In genomic region chr17:86909733-86910495, GRCm38 (mm10) we compare ENCODE assay signal across 9 mouse cellular contexts. TPM values are rescaled to one million over a fixed set of nuclear protein-coding genes. Genes with fewer than 3 reads are reported as not detected.
DNase-seq lines count a peak whose midpoint lies in the region; ATAC-seq and TF ChIP-seq lines count a peak whose summit lies in the region.
"Had no signal": no experiment of that assay in that cellular context is flagged by ENCODE, and none has a peak within 500 bp of the region (broad histone marks: within the 10 kb centered on the region; RNA-seq: fewer than 3 reads in every experiment).

No protein-coding gene starts in this region.

- no peaks in the 10 kb centered on the region for H3K79me2 ChIP-seq in heart, adult 2 months (replicated peaks; ENCODE audit: control insufficient read depth, insufficient read depth, low read length)

- DNase-seq in heart, adult 2 months, result peak in 1 of 2 experiments; percentile 46
- DNase-seq in 3134 (ENCODE audit: extremely low read depth, insufficient read length, low spot score), result peak; percentile 58
- peak; percentile 67 for DNase-seq in MN1 (ENCODE audit: low spot score)
- DNase-seq in heart, postnatal 4 days, result peak; percentile 64
- DNase-seq in midbrain, postnatal 0 days (ENCODE audit: low spot score), result peak; percentile 70
- no peak for DNase-seq in spleen, postnatal 10 days (ENCODE audit: low spot score in 2 of 2)

- no peak overlapping the region for H3K4me2 ChIP-seq in heart, embryonic 12.5 days
- no peak overlapping the region for H3K4me2 ChIP-seq in midbrain, postnatal 0 days (ENCODE audit: low read depth, low read length, poor library complexity, severe bottlenecking)
- H3K4me2 ChIP-seq: neural tube, embryonic 13.5 days had no signal

- TF ChIP-seq POLR2A in heart, adult 2 months (IDR thresholded peaks at IDR 0.05; ENCODE audit: insufficient read depth, low read depth, low read length), result no peak

- TF ChIP-seq CTCF in heart, adult 2 months (IDR thresholded peaks at IDR 0.05), result peak; percentile 67
- peak; percentile 87 for TF ChIP-seq CTCF in midbrain, postnatal 0 days (IDR thresholded peaks at IDR 0.05)

- H3K27ac ChIP-seq in heart, adult 2 months, result no peak overlapping the region
- H3K27ac ChIP-seq in heart, embryonic 12.5 days (ENCODE audit: poor library complexity, severe bottlenecking), result no peak overlapping the region
- H3K27ac ChIP-seq in midbrain, postnatal 0 days (ENCODE audit: low read depth, low read length), result no peak overlapping the region
- H3K27ac ChIP-seq: neural tube, embryonic 13.5 days had no signal

- no peaks in the 10 kb centered on the region for H3K27me3 ChIP-seq in heart, adult 2 months (ENCODE audit: control insufficient read depth, insufficient read depth, low read length)
- H3K27me3 ChIP-seq in heart, embryonic 12.5 days (replicated peaks), result peaks cover 10% of the 10 kb centered on the region; the same call in 1 of the 2 replicates
- peaks cover 3% of the 10 kb centered on the region; the same call in 1 of the 2 replicates for H3K27me3 ChIP-seq in midbrain, postnatal 0 days (ENCODE audit: insufficient read depth, low read length)
- H3K27me3 ChIP-seq: neural tube, embryonic 13.5 days had no signal

- H3K9me3 ChIP-seq in heart, embryonic 12.5 days (replicated peaks), result no peaks in the 10 kb centered on the region
- no peaks in the 10 kb centered on the region for H3K9me3 ChIP-seq in midbrain, postnatal 0 days (ENCODE audit: low read length)
- H3K9me3 ChIP-seq: neural tube, embryonic 13.5 days had no signal

- intact Hi-C loops in heart, adult 2 months (cut with DNase I), result loop anchor here (2.0 to 5.0 kb wide), 4 partner anchors 78 to 748 kb away; partner anchors contain the start of gene Epas1

- TF ChIP-seq EP300 in heart, adult 2 months (IDR thresholded peaks at IDR 0.05; ENCODE audit: insufficient read depth, low read depth, low read length), result no peak

- WGBS in heart, adult 2 months, result 53% methylated on average over 14 of the region's 14 CpGs
- WGBS in heart, embryonic 12.5 days, result 65% methylated on average over 14 of the region's 14 CpGs
- 66% methylated on average over 14 of the region's 14 CpGs for WGBS in midbrain, postnatal 0 days

- H3K4me1 ChIP-seq in heart, adult 2 months (ENCODE audit: control insufficient read depth, insufficient read depth, low read length), result peaks cover 4% of the 10 kb centered on the region
- H3K4me1 ChIP-seq in heart, embryonic 12.5 days (replicated peaks), result peaks cover 24% of the 10 kb centered on the region
- H3K4me1 ChIP-seq in midbrain, postnatal 0 days (ENCODE audit: insufficient read depth, low read length), result 0 out of 2 replicates have a peak, but pooled peaks cover 2% of the 10 kb centered on the region

- ATAC-seq in heart, embryonic 12.5 days (ENCODE audit: insufficient number of reproducible peaks, low FRiP score), result no peak
- no peak for ATAC-seq in midbrain, postnatal 0 days (ENCODE audit: low FRiP score)
- ATAC-seq in activated CD4-positive, CD25-positive, alpha-beta regulatory T cell, adult 4 months, result no peak

- no peak overlapping the region for H3K4me3 ChIP-seq in heart, adult 2 months
- no peak overlapping the region for H3K4me3 ChIP-seq in heart, embryonic 12.5 days
- no peak overlapping the region for H3K4me3 ChIP-seq in midbrain, postnatal 0 days (ENCODE audit: low read depth, low read length)
- H3K4me3 ChIP-seq: neural tube, embryonic 13.5 days had no signal

- no peaks in the 10 kb centered on the region for H3K36me3 ChIP-seq in heart, adult 2 months (ENCODE audit: control insufficient read depth, insufficient read depth, low read length)
- H3K36me3 ChIP-seq in heart, embryonic 12.5 days, result no peaks in the 10 kb centered on the region
- no peaks in the 10 kb centered on the region for H3K36me3 ChIP-seq in midbrain, postnatal 0 days (ENCODE audit: insufficient read depth, low read length)
- H3K36me3 ChIP-seq: neural tube, embryonic 13.5 days had no signal

- no peak overlapping the region for H3K9ac ChIP-seq in heart, adult 2 months (ENCODE audit: low read depth, low read length)
- no peak overlapping the region for H3K9ac ChIP-seq in heart, embryonic 12.5 days
- H3K9ac ChIP-seq in midbrain, postnatal 0 days (replicated peaks; ENCODE audit: low read length, poor library complexity, severe bottlenecking), result no peak overlapping the region
- H3K9ac ChIP-seq: neural tube, embryonic 13.5 days had no signal

RNA-seq across cellular contexts. Expression of gene Tmem247, which starts 7.2 kb away (rescaled TPM):
- not detected for total RNA-seq in heart, adult 2 months (2021)
- 0.26 TPM in 1 of 2 replicates, not detected in the other for polyA plus RNA-seq in heart, adult 2 months (2012; rRNA removed)
- not detected in 2 replicates for polyA plus RNA-seq in heart, embryonic 12.5 days (2016; fragmentation: Nextera tagmentation; extraction: Ambion mirVana)
- total RNA-seq in heart, postnatal 4 days (2021), result not detected
- not detected in 2 replicates for total RNA-seq in midbrain, postnatal 0 days (2014; rRNA removed)
- not detected in 2 replicates for polyA plus RNA-seq in midbrain, postnatal 0 days (2015; fragmentation: Nextera tagmentation; extraction: Ambion mirVana)
- not detected for polyA plus RNA-seq in activated CD4-positive, CD25-positive, alpha-beta regulatory T cell, adult 4 months (2017; shearing (Covaris generic))
- polyA plus RNA-seq: neural tube, embryonic 13.5 days had no signal

RNA-seq across cellular contexts. Expression of gene Atp6v1e2, which starts 37.8 kb away (rescaled TPM):
- total RNA-seq in heart, adult 2 months (2021), result not detected
- not detected in 2 replicates for polyA plus RNA-seq in heart, adult 2 months (2012; rRNA removed)
- polyA plus RNA-seq in heart, embryonic 12.5 days (2016; fragmentation: Nextera tagmentation; extraction: Ambion mirVana), result not detected in 2 replicates
- total RNA-seq in heart, postnatal 4 days (2021), result not detected
- not detected in 2 replicates for total RNA-seq in midbrain, postnatal 0 days (2014; rRNA removed)
- 0.33 TPM in 1 of 2 replicates, not detected in the other for polyA plus RNA-seq in midbrain, postnatal 0 days (2015; fragmentation: Nextera tagmentation; extraction: Ambion mirVana)
- not detected for polyA plus RNA-seq in activated CD4-positive, CD25-positive, alpha-beta regulatory T cell, adult 4 months (2017; shearing (Covaris generic))
- polyA plus RNA-seq: neural tube, embryonic 13.5 days had no signal

RNA-seq across cellular contexts. Expression of gene Rhoq, which starts 53.0 kb away (rescaled TPM):
- 100 to 1,000 TPM; 119 to 138 TPM for total RNA-seq in heart, adult 2 months (2021)
- 70.7 and 118 TPM in 2 replicates for polyA plus RNA-seq in heart, adult 2 months (2012; rRNA removed)
- 28.4 and 32.6 TPM in 2 replicates for polyA plus RNA-seq in heart, embryonic 12.5 days (2016; fragmentation: Nextera tagmentation; extraction: Ambion mirVana)
- total RNA-seq in heart, postnatal 4 days (2021), result 100 to 1,000 TPM; 117 to 133 TPM
- 23.1 and 26.3 TPM in 2 replicates for total RNA-seq in midbrain, postnatal 0 days (2014; rRNA removed)
- polyA plus RNA-seq in midbrain, postnatal 0 days (2015; fragmentation: Nextera tagmentation; extraction: Ambion mirVana), result 4.3 and 5.1 TPM in 2 replicates
- 1 to 10 TPM; 3.3 to 3.8 TPM for polyA plus RNA-seq in activated CD4-positive, CD25-positive, alpha-beta regulatory T cell, adult 4 months (2017; shearing (Covaris generic))

Comparison
In these comparisons a context has a peak if more than half of its experiments do, and no peak if none do; other contexts are left out.
1. DNase-seq: peak in 3134 (single experiment), MN1 (single experiment), heart, postnatal 4 days (single experiment) and midbrain, postnatal 0 days (single experiment); none in spleen, postnatal 10 days (0 of 2).